Mouse (Mus musculus): Measurements from ENCODE around the gene Gm37419.

DNA sequence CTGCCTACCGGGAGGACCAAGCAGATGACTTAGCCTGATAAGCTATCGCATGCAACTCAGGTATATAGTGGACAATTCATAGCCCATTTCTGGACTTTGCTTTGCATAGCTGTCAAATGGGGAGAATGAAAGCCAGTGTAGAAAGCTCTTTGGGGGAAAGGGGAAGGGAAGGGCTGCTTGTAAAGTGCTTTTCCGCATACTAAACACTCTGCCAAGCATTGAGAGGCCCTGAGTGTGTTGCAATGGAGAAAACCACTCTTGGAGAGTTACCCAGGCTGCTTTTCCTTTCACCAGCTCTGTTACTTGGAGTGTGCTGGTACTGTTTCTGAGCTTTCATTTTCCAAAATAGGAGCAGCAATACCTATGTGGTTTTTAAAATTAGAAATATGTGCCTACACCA is 10.6 kb upstream of the Gm37419 start:
- no peak for TF ChIP-seq POLR2A (IDR thresholded peaks at IDR 0.05; ENCODE audit: borderline replicate concordance, extremely low read depth, insufficient read depth, insufficient read length, poor library complexity, severe bottlenecking)
- no peak for TF ChIP-seq CTCF (IDR thresholded peaks at IDR 0.05; ENCODE audit: borderline replicate concordance, extremely low read depth, insufficient read depth, insufficient read length)

Data from brain, embryonic 14.5 days (tissue).